38 mouse cellular contexts compared by ENCODE assay signal in the genomic region with DNA sequence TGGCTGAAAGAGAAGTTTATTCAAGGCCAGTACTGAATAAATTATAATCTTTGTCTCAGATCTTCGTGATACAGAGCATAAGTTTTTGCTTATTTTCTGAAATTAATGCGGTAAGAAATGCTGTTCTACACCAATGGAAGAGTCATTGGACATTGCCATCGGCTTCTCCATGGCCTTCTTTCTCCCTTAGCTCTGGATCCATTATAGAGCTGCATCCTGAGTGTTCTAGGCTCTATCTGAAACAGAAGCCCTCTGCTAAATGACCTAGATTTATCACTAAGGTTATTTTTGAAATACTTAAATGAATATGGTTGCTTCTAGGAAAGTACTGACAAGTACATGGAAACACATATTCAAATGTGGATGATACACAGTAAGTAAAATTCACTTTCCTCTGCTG. TPM values are rescaled to one million over a fixed set of nuclear protein-coding genes. Genes with fewer than 3 reads are reported as not detected.
"Had no signal": no experiment of that assay in that cellular context is flagged by ENCODE, and none has a peak within 500 bp of the region (broad histone marks: within the 10 kb centered on the region; RNA-seq: fewer than 3 reads in every experiment).

No protein-coding gene starts in this region.

- H3K4me3 ChIP-seq: left cerebral cortex, adult 2 months; limb, embryonic 10.5 days; limb, embryonic 12.5 days; limb, embryonic 13.5 days; limb, embryonic 15.5 days; liver, embryonic 13.5 days; liver, embryonic 15.5 days; lung, embryonic 15.5 days; megakaryocyte, embryonic 14.5 days; midbrain, embryonic 10.5 days; midbrain, embryonic 12.5 days; midbrain, embryonic 13.5 days; midbrain, embryonic 15.5 days; myocyte; neural tube, embryonic 12.5 days; neural tube, embryonic 13.5 days had no signal

- H3K4me1 ChIP-seq: limb, embryonic 10.5 days; limb, embryonic 12.5 days; limb, embryonic 13.5 days; limb, embryonic 15.5 days; liver, embryonic 13.5 days; liver, embryonic 15.5 days; lung, embryonic 15.5 days; megakaryocyte, embryonic 14.5 days; midbrain, embryonic 10.5 days; midbrain, embryonic 12.5 days; midbrain, embryonic 13.5 days; midbrain, embryonic 15.5 days; neural tube, embryonic 12.5 days; neural tube, embryonic 13.5 days had no signal

- ATAC-seq: lung, postnatal 0 days; midbrain, embryonic 13.5 days; midbrain, embryonic 15.5 days; midbrain, embryonic 16.5 days had no signal

- DNase-seq: left cerebral cortex, postnatal 4 days; liver; liver, embryonic 13.5 days; lung, adult 18-20 months; lung, adult 2 months; lung, embryonic 14.5 days; lung, postnatal 10 days; lung, postnatal 14 days; lung, postnatal 36 days; lung, postnatal 4 days; midbrain, embryonic 14.5 days had no signal

- H3K27me3 ChIP-seq: limb, embryonic 12.5 days; limb, embryonic 13.5 days; limb, embryonic 15.5 days; liver, embryonic 13.5 days; liver, embryonic 15.5 days; lung, embryonic 15.5 days; megakaryocyte, embryonic 14.5 days; midbrain, embryonic 12.5 days; midbrain, embryonic 13.5 days; midbrain, embryonic 15.5 days; neural tube, embryonic 12.5 days; neural tube, embryonic 13.5 days had no signal

- H3K9ac ChIP-seq: limb, embryonic 12.5 days; limb, embryonic 13.5 days; limb, embryonic 15.5 days; liver, embryonic 13.5 days; liver, embryonic 14.5 days; liver, embryonic 15.5 days; lung, embryonic 14.5 days; lung, embryonic 15.5 days; midbrain, embryonic 12.5 days; midbrain, embryonic 13.5 days; midbrain, embryonic 15.5 days; neural tube, embryonic 12.5 days; neural tube, embryonic 13.5 days had no signal

- H3K9me3 ChIP-seq: liver, embryonic 13.5 days; lung, embryonic 15.5 days; midbrain, embryonic 15.5 days had no signal

- H3K4me2 ChIP-seq: limb, embryonic 12.5 days; limb, embryonic 13.5 days; limb, embryonic 15.5 days; liver, embryonic 13.5 days; liver, embryonic 15.5 days; lung, embryonic 14.5 days; lung, embryonic 15.5 days; midbrain, embryonic 11.5 days; midbrain, embryonic 12.5 days; midbrain, embryonic 13.5 days; midbrain, embryonic 15.5 days; neural tube, embryonic 12.5 days; neural tube, embryonic 13.5 days had no signal

- H3K27ac ChIP-seq: left cerebral cortex, adult 2 months; limb, embryonic 10.5 days; limb, embryonic 12.5 days; limb, embryonic 13.5 days; limb, embryonic 15.5 days; liver, embryonic 13.5 days; liver, embryonic 14.5 days; liver, embryonic 15.5 days; lung, embryonic 15.5 days; macrophage; midbrain, embryonic 10.5 days; midbrain, embryonic 12.5 days; midbrain, embryonic 13.5 days; midbrain, embryonic 15.5 days; neural tube, embryonic 12.5 days; neural tube, embryonic 13.5 days had no signal

RNA-seq across cellular contexts. Expression of a gene that starts 14.3 kb away (rescaled TPM):
- total RNA-seq: megakaryocyte progenitor cell, adult 5-6 weeks; megakaryocyte, adult 5-6 weeks; megakaryocyte-erythroid progenitor cell, adult 5-6 weeks; monocyte, adult 5-6 weeks had no signal
- polyA plus RNA-seq: limb, embryonic 10.5 days; lung, embryonic 14.5 days; macrophage; midbrain, embryonic 10.5 days; midbrain, embryonic 11.5 days; midbrain, embryonic 12.5 days; midbrain, embryonic 14.5 days; myocyte; neural tube, embryonic 11.5 days; neural tube, embryonic 12.5 days had no signal

RNA-seq across cellular contexts. Expression of a gene that starts 28.7 kb away (rescaled TPM):
- total RNA-seq: megakaryocyte progenitor cell, adult 5-6 weeks; megakaryocyte, adult 5-6 weeks; megakaryocyte-erythroid progenitor cell, adult 5-6 weeks; midbrain, postnatal 0 days; monocyte, adult 5-6 weeks had no signal
- polyA plus RNA-seq: limb, embryonic 12.5 days; limb, embryonic 15.5 days; lung, adult 2 months; lung, embryonic 14.5 days; lung, embryonic 15.5 days; lung, embryonic 16.5 days; lung, postnatal 0 days; macrophage; midbrain, embryonic 13.5 days; midbrain, embryonic 15.5 days; midbrain, postnatal 0 days; myocyte; neural tube, embryonic 13.5 days had no signal
